Mouse (Mus musculus) megakaryocyte, embryonic 14.5 days (primary cell): ENCODE results near the gene Chrnd.

Source experiments
- FLI1 ChIP-seq: IDR thresholded peaks from 2 replicates; pipeline ENCODE4 v1.6.1; 2012; ENCODE audit warnings: low read length, inconsistent platforms, mixed read lengths
- GATA1 ChIP-seq: IDR thresholded peaks from 3 replicates; pipeline ENCODE4 v1.6.1; 2012; ENCODE audit warnings: mixed read lengths, low read length, inconsistent platforms, borderline replicate concordance

DNA sequence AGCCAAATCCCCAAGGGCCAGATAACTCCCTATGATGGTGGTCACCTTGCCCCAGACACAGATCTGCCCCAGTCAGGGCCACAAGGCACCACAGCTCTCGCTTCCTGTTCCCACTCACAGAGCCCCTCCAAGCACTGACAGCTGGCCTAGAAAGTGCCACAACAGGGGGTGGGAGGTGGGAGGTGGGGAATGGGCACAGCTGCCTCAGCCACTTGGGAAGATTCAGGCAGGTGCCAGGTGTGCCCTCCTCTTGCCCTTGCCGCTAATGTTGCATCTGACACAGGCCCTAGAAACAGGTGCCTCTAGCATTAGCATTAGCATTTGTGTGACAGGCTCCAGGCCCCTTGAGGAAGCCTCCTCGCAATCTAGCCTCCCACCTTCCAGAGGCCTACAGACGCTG, 48.9 kb upstream of the Chrnd start:
- TF ChIP-seq GATA1 (no peak), FLI1 (no peak)
